Mouse (Mus musculus) gastrocnemius, adult 8-10 months (tissue): ENCODE data around the gene Rgs7bp. TPM values are rescaled to one million over a fixed set of nuclear protein-coding genes. Genes with fewer than 3 reads are reported as not detected.
A peak's percentile ranks its signal among the peaks of the same experiment; 100 is the strongest.

Experiments used
- DNase-seq, 2 experiments: peaks; one replicate each; pipeline ENCODE4 v3.0.0; 2022; ENCODE audit warnings: low spot score in 2 of 2
- total RNA-seq, 4 experiments: library from RNA; stranded (reverse); gene quantifications; 2 replicates each; pipeline ENCODE4 v1.2.4; 2022

Gene Rgs7bp
- total RNA-seq, 4 experiments from 2014 or later = 0.61 to 0.80 (median 0.68) TPM

DNA sequence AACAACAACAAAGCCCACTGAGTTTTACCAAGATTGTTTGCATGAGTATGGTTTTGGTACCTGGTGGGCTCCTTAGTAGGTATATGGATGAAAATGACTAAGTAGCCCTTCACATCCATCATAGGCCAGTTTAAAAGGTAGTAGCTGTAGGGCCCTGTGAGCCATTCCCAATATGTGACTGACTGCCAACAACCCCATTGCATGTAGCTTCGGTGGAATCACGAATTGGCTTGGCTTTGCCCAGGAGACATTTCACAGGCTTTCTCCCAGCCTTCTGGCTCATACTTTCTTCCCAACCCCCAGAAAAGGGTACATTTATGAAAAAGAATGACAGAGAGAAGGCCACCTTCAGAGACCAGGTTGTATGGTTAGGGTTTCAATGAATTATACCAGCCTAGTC lies 45.8 kb downstream of the Rgs7bp start:
- no peak for DNase-seq

GRCm38 (mm10) chr13:105002831-105003157 lies 51.9 kb downstream of the Rgs7bp start:
- DNase-seq = no peak

DNA sequence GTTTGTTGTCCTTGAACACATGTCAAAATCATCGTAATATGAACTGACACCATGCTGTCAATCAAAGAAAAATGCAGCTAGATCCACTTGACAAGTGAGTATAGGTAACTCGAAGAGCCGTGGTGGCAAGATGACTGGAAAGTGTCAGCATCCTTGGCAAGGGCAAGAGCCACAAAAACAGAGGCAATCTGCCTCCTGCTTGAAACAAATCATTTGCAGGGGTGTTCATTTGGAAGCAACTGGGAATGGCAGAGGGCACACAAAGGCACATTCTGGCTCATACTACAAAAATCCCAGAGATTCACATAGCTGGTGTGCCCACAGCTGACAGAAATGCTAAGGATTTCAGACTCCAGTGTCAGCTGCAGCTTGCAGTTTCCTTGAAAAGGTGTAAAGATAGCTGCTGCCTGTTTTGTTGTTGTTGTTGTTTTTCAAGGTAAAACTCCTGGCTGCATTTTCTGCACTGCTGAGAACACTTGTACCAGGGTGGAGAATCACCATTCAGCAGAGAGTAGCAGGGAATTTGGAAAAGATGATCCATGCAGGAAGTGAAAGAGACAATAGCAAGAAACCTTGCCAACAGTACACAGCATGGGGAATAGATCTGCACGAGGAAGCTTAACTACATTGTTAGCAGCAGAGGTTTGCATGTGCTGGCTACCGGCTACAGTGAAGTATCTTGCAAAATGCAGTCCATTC lies 52.4 kb downstream of the Rgs7bp start:
- DNase-seq = no peak

DNA sequence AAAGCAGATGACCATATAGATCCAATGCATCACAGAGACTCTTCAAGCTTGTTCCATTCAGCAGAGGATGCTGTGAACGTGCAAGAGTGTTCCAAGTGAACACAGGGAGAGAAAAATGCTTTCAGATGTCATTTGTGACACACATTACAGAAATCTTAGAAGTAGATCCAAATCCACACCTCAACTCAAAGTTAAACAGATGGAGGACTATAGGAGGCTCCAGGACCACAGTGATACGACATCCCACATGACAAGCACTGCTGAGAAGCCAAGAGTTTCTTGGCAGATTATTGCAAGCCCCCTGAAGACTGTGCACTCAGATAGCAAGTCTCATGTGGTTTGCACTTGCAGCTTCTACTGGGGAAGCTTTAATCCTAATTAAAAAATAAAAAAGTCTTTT lies 53.0 kb downstream of the Rgs7bp start:
- no peak for DNase-seq

DNA sequence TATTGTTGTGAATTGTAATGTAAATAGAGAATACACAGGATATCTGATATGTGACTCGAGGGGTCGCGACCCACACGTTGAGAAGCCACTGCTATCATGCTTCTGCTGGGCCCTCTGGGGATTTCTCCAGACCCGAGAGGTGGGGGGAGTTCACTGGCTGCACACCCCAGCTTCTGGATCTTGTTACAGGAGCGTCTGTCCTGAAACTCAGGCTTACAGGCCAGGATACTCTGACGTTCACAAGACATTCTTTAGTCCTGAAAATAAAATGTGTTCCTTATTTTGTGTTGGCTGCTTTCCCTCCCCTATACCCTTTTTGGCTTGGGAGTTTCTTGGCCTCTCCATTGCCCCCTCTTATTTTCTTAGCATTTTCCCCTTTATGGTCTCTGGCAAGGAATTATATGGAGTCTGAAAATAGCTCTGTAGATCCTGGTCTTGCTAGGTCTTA lies 65.9 kb downstream of the Rgs7bp start:
- DNase-seq = no peak

GRCm38 (mm10) chr13:104988009-104988540 lies 66.7 kb downstream of the Rgs7bp start:
- DNase-seq = no peak

DNA sequence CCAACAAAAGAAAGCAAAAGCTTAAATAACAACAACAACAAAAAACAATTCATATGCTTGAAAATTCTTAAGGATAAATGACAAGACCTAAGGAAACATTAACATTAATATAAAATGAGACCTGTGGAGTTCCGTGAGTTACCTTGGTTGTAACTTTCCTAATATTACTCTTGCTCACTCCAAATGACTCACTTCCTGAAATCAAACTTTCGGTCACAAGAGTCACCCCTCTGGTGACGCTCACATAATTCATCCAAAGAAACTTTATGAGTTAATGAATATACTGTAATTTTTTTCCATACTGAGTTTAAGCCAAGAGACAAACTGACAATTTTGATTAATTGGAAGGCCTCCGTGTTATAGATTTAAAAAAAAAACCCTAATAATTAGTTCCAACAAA lies 69.0 kb downstream of the Rgs7bp start:
- DNase-seq = no peak

DNA sequence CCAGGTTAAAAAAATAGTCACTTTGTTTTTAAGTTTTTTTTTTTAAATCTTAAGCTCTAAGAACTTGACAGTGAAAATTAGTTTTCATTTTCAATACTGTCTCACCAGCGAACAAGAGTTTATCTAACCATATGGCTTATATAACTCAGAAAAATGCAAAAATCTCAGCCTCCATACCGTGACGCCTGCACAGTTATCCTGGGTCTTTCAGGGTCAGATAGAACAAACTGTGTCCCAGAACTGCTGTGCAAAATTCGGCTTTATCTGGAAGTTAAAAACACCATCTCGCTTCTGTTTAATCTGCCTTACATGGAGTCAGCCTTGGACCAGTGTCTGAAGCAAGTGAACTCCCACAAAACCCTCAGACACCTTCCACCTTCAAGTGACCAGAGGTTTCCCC lies 70.7 kb downstream of the Rgs7bp start:
- no peak for DNase-seq

DNA sequence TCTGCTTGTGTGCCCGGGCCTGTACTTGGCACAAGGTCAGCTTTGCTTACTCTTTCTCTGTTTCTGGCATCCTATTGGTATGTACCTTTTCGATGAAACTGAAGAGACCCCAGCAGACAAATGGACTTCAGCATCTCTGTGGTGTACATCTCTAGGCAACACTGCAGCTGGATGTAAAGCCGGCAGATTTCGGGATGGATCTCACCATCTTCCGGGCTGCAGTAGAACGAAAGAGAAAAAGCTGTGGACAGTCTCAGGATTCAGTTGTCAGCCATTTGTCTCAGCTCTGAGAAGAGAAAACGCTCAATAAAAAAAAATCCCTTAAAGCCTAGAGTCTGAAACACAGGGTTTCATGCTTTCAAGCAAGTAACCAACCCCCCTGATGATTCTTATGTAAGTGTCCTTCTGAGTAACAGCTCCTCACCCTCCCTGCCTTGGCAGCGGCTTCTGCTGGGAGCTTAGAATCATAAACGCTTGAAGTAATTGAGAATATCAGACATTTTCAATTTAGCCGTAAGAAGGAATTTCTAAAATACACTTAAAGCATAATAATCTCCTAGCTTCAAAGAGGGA lies 71.9 kb downstream of the Rgs7bp start:
- DNase-seq = no peak

DNA sequence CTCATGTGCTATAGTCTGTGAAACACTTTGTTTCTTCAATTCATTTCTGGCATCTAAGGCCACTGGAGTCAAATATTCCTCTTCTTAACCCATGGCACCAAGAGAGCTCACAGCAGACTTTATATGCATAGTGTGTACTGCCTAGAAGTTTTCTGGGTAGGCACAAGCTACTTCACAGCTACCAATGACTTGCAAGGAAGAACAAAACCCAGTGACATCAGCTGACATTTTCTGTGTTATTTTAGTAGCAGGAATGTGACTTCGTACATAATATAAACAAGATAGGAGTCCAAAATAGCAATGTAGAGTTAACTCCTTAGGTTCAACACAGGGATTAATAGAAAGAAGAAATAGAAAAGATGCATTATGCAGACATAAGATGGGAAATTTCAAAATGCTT lies 76.6 kb downstream of the Rgs7bp start:
- no peak for DNase-seq

DNA sequence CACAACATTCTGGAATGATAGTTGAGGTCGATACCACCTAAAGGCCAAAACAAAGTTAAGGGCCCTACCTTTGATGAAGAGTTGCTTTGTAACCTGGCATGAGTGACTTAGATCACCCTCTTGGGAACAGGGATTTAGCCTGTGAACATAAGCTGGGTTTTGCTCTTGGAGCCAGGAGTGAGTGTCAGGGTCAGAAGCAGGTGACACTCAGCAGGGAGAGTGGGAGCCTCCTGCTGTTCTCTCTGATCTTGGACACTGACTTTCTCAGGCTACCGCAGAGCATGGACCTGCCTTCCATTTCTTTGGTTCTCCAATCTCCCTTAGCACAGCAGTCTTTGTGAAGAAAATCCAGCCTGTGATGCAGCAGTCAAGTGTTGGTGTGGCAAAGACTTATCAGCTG lies 87.2 kb downstream of the Rgs7bp start:
- DNase-seq = no peak

DNA sequence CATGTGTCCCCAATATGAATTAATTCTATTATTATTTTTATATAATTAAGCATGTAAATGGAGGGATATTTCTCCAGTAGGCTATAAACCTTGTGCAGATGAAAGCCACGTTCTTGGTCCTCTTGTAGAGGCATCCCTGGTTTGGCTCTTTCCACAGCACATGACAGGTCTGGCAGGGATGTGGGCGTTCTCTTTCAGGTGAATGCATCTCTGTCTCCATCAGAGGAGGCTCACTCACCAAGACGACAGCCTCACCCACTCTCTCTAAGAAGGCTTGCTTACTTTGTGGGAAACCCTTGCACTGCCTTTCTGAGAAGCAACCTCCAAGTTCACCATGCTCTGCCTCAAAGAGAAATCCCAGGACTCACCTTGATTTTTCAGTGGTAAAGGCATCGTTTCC lies 91.0 kb downstream of the Rgs7bp start:
- no peak for DNase-seq

DNA sequence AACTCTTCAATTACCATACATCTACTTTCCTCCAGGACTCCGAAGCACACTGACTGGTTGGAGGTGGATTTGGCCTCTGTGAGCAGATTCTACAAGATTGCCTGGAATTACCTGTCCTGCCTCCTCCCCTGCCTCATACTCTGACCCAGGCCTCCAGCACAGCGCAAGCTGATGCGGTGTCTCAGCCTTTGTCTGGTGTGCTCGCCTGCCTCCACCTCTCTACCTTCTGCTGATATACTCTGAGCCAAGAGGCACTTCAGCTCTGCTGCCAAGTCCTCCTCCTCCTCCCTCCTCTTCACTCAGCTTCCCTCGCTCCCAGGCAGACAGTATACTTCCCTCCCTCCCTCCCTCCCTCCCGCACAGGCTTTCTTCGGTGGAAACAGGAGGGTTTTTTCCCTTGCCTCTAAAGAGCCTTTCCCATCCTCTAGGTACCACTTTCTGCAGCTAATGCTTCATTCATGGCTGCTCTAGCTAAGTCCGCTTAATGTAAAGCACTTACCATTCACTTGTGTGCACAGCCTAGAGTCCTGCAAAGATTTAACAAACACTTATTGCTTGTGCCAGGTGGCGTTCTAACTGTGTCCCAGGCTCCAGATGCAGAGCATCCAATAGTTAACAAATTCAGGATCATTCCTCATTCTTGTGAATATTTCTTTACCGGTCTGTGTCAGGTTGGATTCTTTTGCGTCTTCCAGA lies 91.9 kb downstream of the Rgs7bp start:
- no peak for DNase-seq

GRCm38 (mm10) chr13:104962166-104962565 lies 92.6 kb downstream of the Rgs7bp start:
- DNase-seq = no peak

GRCm38 (mm10) chr13:104960951-104961715 lies 93.6 kb downstream of the Rgs7bp start:
- peak in 1 of 2 experiments; percentile 6 for DNase-seq

- no peak for DNase-seq
These were observed 94.4 kb downstream of the Rgs7bp start for GRCm38 (mm10) chr13:104960206-104960928.

DNA sequence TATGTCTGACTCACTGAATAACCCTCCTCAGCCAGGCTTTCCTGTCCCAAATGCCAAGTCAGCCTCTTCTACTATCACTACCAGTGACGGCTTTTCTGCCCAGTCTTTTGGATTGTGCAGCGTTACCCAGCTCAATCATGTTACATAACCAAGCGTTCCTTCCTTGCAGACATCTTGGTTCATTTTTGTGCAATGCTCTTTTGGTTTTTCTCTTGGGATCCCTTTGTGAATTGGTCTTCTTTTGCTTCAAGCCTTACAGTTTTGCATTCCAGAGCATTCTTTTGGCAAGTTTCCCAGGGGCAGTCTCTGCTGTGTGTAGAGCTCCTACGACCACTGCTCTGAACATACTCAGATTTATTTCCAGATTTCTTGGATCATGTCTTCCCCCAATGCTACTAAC lies 95.0 kb downstream of the Rgs7bp start:
- DNase-seq = no peak

- peak; percentile 32 to 41 for DNase-seq
These were observed 106.8 kb downstream of the Rgs7bp start for GRCm38 (mm10) chr13:104947958-104948357.

DNA sequence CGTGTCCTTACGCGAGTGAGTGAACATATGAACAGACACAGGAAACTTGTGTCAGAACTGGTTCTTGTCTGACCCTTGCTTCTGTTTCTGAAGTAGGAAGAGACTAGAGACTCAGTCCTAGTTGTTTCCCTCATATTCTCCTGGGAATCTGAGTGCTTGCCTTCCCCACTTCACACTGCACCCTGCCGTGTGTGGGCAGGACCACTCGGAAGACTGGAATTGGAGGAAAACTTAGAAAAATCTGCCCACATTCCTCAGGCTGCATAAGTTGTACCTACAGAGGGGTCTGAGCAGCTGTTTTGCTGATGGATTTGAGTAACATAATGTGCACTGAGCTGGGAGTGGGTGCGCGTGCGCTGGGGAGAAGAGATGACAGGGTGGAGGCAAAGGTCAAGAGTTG lies 114.2 kb downstream of the Rgs7bp start:
- DNase-seq = no peak

DNA sequence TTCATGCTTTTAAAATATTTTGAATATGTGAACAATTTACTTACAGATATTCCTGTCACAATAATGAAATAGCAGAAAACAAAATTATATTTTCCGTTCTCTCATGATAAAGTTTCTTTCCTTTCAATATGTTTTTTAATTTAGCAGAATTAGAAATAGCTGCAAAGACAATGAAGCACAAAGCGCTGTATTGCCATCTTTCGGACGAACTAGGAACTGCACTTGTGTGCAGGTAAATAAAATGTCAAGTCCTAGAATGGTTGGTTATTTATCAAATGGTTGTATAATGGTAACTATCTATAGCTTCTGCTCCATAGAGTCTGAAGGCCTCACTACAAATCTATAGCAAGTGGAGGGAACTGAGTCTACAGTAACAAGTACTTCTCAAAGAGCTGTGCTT lies 114.9 kb downstream of the Rgs7bp start:
- DNase-seq = peak in 1 of 2 experiments; percentile 11

DNA sequence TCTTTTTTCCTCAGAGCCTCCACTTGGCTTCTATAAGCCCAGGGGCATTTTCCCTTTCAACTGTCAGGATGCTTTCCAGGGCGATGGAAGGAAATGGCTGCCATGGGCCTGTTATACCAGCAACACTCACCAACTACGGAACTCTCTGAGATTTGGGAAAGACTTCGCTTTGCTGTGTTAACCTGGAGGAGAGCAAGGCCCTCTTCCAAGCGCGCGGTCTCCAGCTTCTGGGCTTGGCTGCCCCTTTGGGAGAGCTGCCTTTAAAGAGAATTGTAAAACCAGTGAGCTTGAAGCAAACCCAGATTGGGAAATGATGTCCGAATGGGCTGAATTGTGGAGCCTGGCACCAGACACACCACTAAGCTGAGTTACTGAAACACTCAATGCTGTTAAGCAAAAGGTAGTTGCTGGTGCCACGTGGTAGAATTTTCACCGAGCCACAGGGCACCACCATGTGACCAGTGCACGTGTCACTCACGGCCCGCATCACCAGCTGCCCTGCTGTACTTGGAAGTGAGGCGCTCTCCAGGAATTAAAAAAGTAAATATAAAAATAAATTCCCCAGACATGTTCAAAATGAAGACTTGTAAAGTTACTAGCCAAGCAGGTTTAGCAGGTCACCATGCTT lies 115.7 kb downstream of the Rgs7bp start:
- DNase-seq = no peak
